Mouse (Mus musculus) intestine, postnatal 0 days (tissue): ENCODE results near the gene Gm39653. TPM values are rescaled to one million over a fixed set of nuclear protein-coding genes. Genes with fewer than 3 reads are reported as not detected.

Source experiments
- ATAC-seq: fragments of 200-750 bp; cut with Nextera tagmentation; 2 replicates; pipeline ENCODE4 v1.8.0; 2017; ENCODE audit warnings: mild to moderate bottlenecking, moderate TSS enrichment, moderate library complexity
- H3K27ac ChIP-seq: fragments of 300-500 bp; sonication (generic); 2 replicates; pipeline ENCODE4 v1.5.1; 2014; ENCODE audit warnings: mild to moderate bottlenecking, low read depth, low read length, moderate library complexity
- H3K27me3 ChIP-seq: fragments of 300-500 bp; sonication (generic); replicated peaks from 2 replicates; pipeline ENCODE4 v1.6.1; 2014; ENCODE audit warnings: low read length, mixed read lengths; ENCODE audit not compliant: control insufficient read depth, insufficient read depth
- H3K36me3 ChIP-seq: fragments of 300-500 bp; sonication (generic); 2 replicates; pipeline ENCODE4 v1.6.1; 2014; ENCODE audit warnings: mild to moderate bottlenecking, moderate library complexity; ENCODE audit not compliant: control insufficient read depth, insufficient read depth
- H3K4me1 ChIP-seq: fragments of 300-500 bp; sonication (generic); replicated peaks from 2 replicates; pipeline ENCODE4 v1.6.1; 2014; ENCODE audit warnings: antibody characterized with exemption, low read length, mixed read lengths; ENCODE audit not compliant: control insufficient read depth, insufficient read depth
- H3K4me2 ChIP-seq: fragments of 300-500 bp; sonication (generic); replicated peaks from 2 replicates; pipeline ENCODE4 v1.6.1; 2014; ENCODE audit warnings: low read depth, mild to moderate bottlenecking, moderate library complexity
- H3K4me3 ChIP-seq: fragments of 300-500 bp; sonication (generic); 2 replicates; pipeline ENCODE4 v1.5.1; 2014; ENCODE audit warnings: low read depth, low read length
- H3K9ac ChIP-seq: fragments of 300-500 bp; sonication (generic); 2 replicates; pipeline ENCODE4 v1.6.1; 2014; ENCODE audit warnings: mild to moderate bottlenecking, low read depth, low read length
- H3K9me3 ChIP-seq: fragments of 300-500 bp; sonication (generic); 2 replicates; pipeline ENCODE4 v1.6.1; 2016; ENCODE audit warnings: mixed run types; ENCODE audit not compliant: control insufficient read depth
- CTCF ChIP-seq: sonication (generic); IDR thresholded peaks from 2 replicates; pipeline ENCODE4 v1.5.1; 2016; ENCODE audit warnings: low read depth, mild to moderate bottlenecking, control low read depth, antibody characterized with exemption, moderate library complexity
- WGBS: fragments of 180-500 bp; shearing (Covaris S2); extraction: QIAGEN DNeasy Blood & Tissue Kit; methylation state at CpG from one replicate; pipeline ENCODE4 v1.1.7; 2014; 5-methylcytosine and 5-hydroxymethylcytosine counted together
- polyA plus RNA-seq: library from polyadenylated mRNA; unstranded; fragments of >200 nt; fragmentation: Nextera tagmentation; extraction: Ambion mirVana; gene quantifications from 2 replicates; pipeline ENCODE4 v1.2.1, GENCODE M21; 2015

The Gm39653 gene
- not detected in 2 replicates for polyA plus RNA-seq

DNA sequence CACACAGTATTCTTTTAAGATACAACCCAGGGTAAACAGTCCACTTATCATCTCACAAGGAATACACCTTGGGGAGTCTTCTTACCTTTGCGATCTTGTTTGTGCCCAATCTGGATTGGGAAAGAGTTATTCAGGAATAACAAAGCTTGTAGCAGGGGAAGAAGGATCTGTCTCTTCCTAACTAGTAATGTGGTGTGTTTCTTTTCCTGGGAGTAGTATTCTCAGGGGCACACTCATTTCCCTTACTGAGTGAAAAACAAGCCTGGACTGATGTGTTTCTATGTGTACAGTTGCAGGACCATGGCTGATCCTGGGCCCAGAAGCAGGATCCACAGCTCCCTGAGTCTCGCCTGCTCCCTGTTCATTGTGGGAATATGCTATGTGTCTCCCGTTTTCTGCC, at the start of gene Gm39653:
Gene Gm39653, plus strand, starts transcription at position 301 of the 400 bp plus-strand sequence.
- ATAC-seq: no peak
- Histone ChIP-seq H3K4me3 (no peak within 1 kb of the TSS), H3K27me3 (no peaks in the 10 kb centered on the region), H3K9me3 (no peaks in the 10 kb centered on the region), H3K27ac (no peak within 1 kb of the TSS), H3K4me1 (no peaks in the 10 kb centered on the region), H3K9ac (no peak within 1 kb of the TSS), H3K4me2 (no peak within 1 kb of the TSS), H3K36me3 (no peaks in the 10 kb centered on the region)
- 83% methylated on average over 3 of the region's 3 CpGs for WGBS
- TF ChIP-seq CTCF: no peak

DNA sequence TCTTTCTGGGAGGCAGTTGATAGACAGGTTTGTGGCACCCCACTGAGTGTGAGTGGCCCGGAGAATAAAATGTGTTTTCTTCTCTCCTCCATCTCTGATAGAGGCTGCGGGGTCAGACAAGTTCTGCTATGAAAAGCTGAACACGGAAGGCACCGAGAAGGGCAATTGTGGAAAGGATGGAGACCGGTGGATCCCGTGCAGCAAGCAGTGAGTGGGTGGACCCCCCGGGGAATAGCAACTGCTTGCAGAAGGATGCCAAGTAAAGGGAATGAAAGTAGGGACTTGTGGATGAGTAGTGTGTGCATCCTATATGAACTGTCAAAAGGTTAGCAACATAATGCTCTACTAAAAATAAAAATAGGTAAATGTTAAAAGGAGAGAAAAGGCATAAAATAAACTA, 49.3 kb upstream of the Gm39653 start:
- Histone ChIP-seq H3K27ac (no peak overlapping the region), H3K9me3 (no peaks in the 10 kb centered on the region), H3K27me3 (no peaks in the 10 kb centered on the region), H3K4me1 (no peaks in the 10 kb centered on the region), H3K4me3 (no peak overlapping the region), H3K4me2 (no peak overlapping the region), H3K9ac (no peak overlapping the region), H3K36me3 (no peaks in the 10 kb centered on the region)
- 50% methylated on average over 7 of the region's 7 CpGs for WGBS
- TF ChIP-seq CTCF: no peak
- ATAC-seq: no peak

DNA sequence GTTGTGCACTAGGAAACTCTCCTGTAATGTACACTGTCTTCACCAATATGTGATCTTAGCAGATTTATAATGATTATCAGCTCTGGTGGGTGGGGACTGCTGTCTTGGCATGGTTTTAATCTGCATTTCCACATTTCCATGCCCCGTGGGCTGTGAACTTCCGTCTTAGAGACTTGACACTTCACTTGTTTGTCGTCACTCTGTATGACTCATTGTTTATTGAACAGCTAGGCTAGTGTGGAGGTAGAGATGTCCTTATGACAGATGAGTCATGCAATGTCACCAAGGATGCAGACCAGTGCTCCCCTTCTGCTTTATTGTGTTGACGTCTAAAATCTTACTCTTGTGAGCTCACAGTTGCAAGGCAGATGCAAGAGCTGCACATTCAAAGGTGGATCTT, 48.7 kb upstream of the Gm39653 start:
- H3K4me3 ChIP-seq: no peak overlapping the region
- no peak overlapping the region for H3K27ac ChIP-seq
- H3K9me3 ChIP-seq: no peaks in the 10 kb centered on the region
- no peak for TF ChIP-seq CTCF
- 28% methylated on average over 4 of the region's 4 CpGs for WGBS
- no peaks in the 10 kb centered on the region for H3K27me3 ChIP-seq
- no peak for ATAC-seq
- no peaks in the 10 kb centered on the region for H3K36me3 ChIP-seq
- H3K4me1 ChIP-seq: no peaks in the 10 kb centered on the region
- no peak overlapping the region for H3K4me2 ChIP-seq
- H3K9ac ChIP-seq: no peak overlapping the region

DNA sequence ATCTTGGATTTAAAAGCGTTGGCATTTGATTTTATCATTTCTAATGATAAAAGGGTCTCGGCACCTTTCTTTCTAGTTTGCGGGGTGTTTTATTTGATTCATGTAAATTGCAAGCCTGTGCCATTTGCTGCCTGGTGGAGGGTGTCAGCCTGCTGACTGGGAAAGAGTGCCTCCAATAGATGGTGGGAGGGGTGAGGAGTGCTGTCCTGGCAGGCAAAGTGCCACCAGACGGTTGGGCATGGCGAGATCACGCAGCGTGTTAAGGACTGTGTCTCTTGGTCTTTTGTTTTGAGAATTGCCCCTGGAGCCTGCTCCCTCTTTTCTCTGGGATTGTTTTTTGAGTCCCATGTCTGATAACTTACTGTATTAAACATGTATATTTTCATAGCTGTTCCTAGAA, 43.5 kb upstream of the Gm39653 start:
- Histone ChIP-seq H3K27me3 (no peaks in the 10 kb centered on the region), H3K9ac (no peak overlapping the region), H3K9me3 (no peaks in the 10 kb centered on the region), H3K4me2 (no peak overlapping the region), H3K36me3 (no peaks in the 10 kb centered on the region), H3K27ac (no peak overlapping the region), H3K4me1 (no peaks in the 10 kb centered on the region), H3K4me3 (no peak overlapping the region)
- no peak for ATAC-seq
- 85% methylated on average over 7 of the region's 7 CpGs for whole genome bisulfite sequencing
- TF ChIP-seq CTCF: no peak

DNA sequence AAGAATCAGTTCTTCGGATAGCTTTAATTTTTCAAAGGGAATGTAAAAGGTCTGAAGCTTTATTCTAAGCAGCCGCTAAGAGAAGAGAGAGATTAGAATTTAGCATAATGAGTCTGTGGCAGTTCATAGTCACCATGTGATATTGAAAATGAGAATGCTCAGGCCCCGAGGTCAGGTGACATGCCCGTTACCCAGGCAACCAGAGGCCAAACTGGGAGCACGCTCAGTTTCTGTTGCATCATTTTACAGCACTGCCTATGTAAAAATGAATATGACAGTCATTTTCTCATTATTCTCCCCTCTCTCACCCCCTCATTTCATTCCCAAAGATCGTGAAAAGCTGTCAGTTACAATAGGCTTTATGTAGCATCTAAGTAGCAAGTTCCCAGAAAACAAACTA, 42.3 kb upstream of the Gm39653 start:
- 52% methylated on average over 6 of the region's 6 CpGs for WGBS

DNA sequence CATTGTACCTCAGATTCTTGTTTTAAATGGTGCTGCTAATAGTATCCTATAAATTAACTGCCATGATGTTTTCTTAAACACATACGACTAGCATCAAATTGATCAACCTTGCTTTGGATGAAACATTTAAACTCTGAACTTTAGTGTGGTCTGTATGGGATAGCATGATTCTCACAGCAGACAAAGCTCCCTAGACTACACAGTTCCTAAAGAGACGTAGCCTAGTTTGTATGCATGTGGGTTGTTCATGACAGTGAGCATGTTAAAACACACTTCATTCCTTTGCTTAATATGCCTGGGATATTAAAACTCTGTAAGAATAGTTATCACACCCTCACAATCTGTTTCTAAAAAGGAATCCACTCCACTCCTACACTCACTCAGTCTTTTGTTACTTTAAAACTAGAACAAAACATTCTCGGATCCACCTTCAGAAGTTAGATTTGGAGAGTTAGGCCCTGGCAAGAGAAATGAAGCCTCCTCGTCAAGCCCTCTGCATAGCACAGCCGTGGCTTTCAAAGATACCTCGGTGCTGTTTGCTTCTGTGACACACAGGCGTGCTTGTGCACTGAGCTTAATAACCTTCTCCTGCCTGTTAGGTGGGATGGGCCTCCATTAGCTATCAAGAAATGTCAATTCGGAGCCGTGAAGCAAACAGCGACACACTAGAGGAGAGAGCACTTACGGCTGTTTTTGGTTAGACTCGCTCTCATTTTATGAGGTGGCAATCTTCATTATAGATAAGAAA, 41.7 kb upstream of the Gm39653 start:
- no peak overlapping the region for H3K4me2 ChIP-seq
- H3K4me1 ChIP-seq: no peaks in the 10 kb centered on the region
- no peak overlapping the region for H3K4me3 ChIP-seq
- no peak for TF ChIP-seq CTCF
- H3K9ac ChIP-seq: no peak overlapping the region
- WGBS: 48% methylated on average over 12 of the region's 12 CpGs
- H3K36me3 ChIP-seq: no peaks in the 10 kb centered on the region
- no peak for ATAC-seq
- no peaks in the 10 kb centered on the region for H3K27me3 ChIP-seq
- H3K27ac ChIP-seq: no peak overlapping the region
- no peaks in the 10 kb centered on the region for H3K9me3 ChIP-seq

More for the DNA sequence above, 42.3 kb upstream of the Gm39653 start:
- no peak for TF ChIP-seq CTCF
- H3K36me3 ChIP-seq: no peaks in the 10 kb centered on the region
- H3K9me3 ChIP-seq: no peaks in the 10 kb centered on the region
- H3K4me3 ChIP-seq: no peak overlapping the region
- H3K27me3 ChIP-seq: no peaks in the 10 kb centered on the region
- H3K9ac ChIP-seq: no peak overlapping the region
- H3K4me1 ChIP-seq: no peaks in the 10 kb centered on the region
- H3K4me2 ChIP-seq: no peak overlapping the region
- H3K27ac ChIP-seq: no peak overlapping the region
- ATAC-seq: no peak
